Comparison of ENCODE assay signal across 10 mouse cellular contexts in genomic region chr7:65870928-65871580, GRCm38 (mm10). TPM values are rescaled to one million over a fixed set of nuclear protein-coding genes. Genes with fewer than 3 reads are reported as not detected.
A peak's percentile ranks its signal among the peaks of the same experiment; 100 is the strongest.
DNase-seq lines count a peak whose midpoint lies in the region; ATAC-seq and TF ChIP-seq lines count a peak whose summit lies in the region.
"Had no signal": no experiment of that assay in that cellular context is flagged by ENCODE, and none has a peak within 500 bp of the region (broad histone marks: within the 10 kb centered on the region; RNA-seq: fewer than 3 reads in every experiment).

No protein-coding gene starts in this region.

- no peak overlapping the region for H3K27ac ChIP-seq in heart, embryonic 13.5 days (replicated peaks)
- H3K27ac ChIP-seq in forebrain, embryonic 15.5 days (replicated peaks), result no peak overlapping the region
- peak overlapping the region; percentile 75 for H3K27ac ChIP-seq in left cerebral cortex, adult 2 months
- H3K27ac ChIP-seq: heart, embryonic 15.5 days; liver, embryonic 13.5 days had no signal

- H3K4me1 ChIP-seq in heart, embryonic 13.5 days, result peaks cover 42% of the 10 kb centered on the region
- H3K4me1 ChIP-seq in forebrain, embryonic 15.5 days, result peaks cover 9% of the 10 kb centered on the region

- H3K9me3 ChIP-seq in heart, embryonic 13.5 days, result no peaks in the 10 kb centered on the region
- H3K9me3 ChIP-seq in forebrain, embryonic 15.5 days, result no peaks in the 10 kb centered on the region
- H3K9me3 ChIP-seq: heart, embryonic 15.5 days; liver, embryonic 13.5 days had no signal

- no peak for ATAC-seq in heart, embryonic 13.5 days (ENCODE audit: extremely low read depth, insufficient number of reproducible peaks, low FRiP score, low TSS enrichment)
- ATAC-seq in forebrain, embryonic 15.5 days (replicated peaks), result peak; percentile 71

- peaks cover 63% of the 10 kb centered on the region for H3K27me3 ChIP-seq in heart, embryonic 13.5 days (replicated peaks)
- no peaks in the 10 kb centered on the region for H3K27me3 ChIP-seq in forebrain, embryonic 15.5 days
- H3K27me3 ChIP-seq: liver, embryonic 13.5 days had no signal

- H3K4me3 ChIP-seq in heart, embryonic 13.5 days, result no peak overlapping the region
- H3K4me3 ChIP-seq in forebrain, embryonic 15.5 days, result no peak overlapping the region
- no peak overlapping the region for H3K4me3 ChIP-seq in left cerebral cortex, adult 2 months
- H3K4me3 ChIP-seq: heart, embryonic 15.5 days; liver, embryonic 13.5 days had no signal

- no peak overlapping the region for H3K4me2 ChIP-seq in heart, embryonic 13.5 days
- H3K4me2 ChIP-seq in forebrain, embryonic 15.5 days (replicated peaks), result no peak overlapping the region
- H3K4me2 ChIP-seq: heart, embryonic 15.5 days; liver, embryonic 13.5 days had no signal

- no peaks in the 10 kb centered on the region for H3K36me3 ChIP-seq in heart, embryonic 13.5 days
- no peaks in the 10 kb centered on the region for H3K36me3 ChIP-seq in forebrain, embryonic 15.5 days
- H3K36me3 ChIP-seq: heart, embryonic 15.5 days; liver, embryonic 13.5 days had no signal

- intact Hi-C loops in left cerebral cortex, adult 2 months (cut with DNase I), result no loop called here
- intact Hi-C loops in heart, postnatal 36 days (cut with DNase I), result no loop called here

- 69% methylated on average over 10 of the region's 10 CpGs for WGBS in heart, embryonic 13.5 days
- 8% methylated on average over 10 of the region's 10 CpGs for WGBS in forebrain, embryonic 15.5 days

- no peak for DNase-seq in heart, adult 9 months (ENCODE audit: low spot score in 2 of 2)
- DNase-seq in left cerebral cortex, adult 2 months (ENCODE audit: extremely low spot score in 1 of 2, low spot score in 2 of 2), result peak in 1 of 2 experiments; percentile 47
- DNase-seq in retina, postnatal 1 day, result peak; percentile 91
- DNase-seq in spleen, adult 12 weeks (ENCODE audit: low spot score), result no peak
- DNase-seq in heart, postnatal 36 days, result no peak
- DNase-seq in kidney, adult 8-10 months, result no peak
- DNase-seq: liver, embryonic 13.5 days had no signal

- TF ChIP-seq CTCF in left cerebral cortex, adult 2 months (IDR thresholded peaks at IDR 0.05), result peak; percentile 30

- H3K9ac ChIP-seq in heart, embryonic 13.5 days, result peak overlapping the region; percentile 21; the same call in 1 of the 2 replicates
- no peak overlapping the region for H3K9ac ChIP-seq in forebrain, embryonic 15.5 days (replicated peaks)
- H3K9ac ChIP-seq: heart, embryonic 15.5 days; liver, embryonic 13.5 days had no signal

RNA-seq across cellular contexts. Expression of gene Pcsk6, which starts 9.5 kb away (rescaled TPM):
- polyA plus RNA-seq in heart, embryonic 13.5 days (2015; fragmentation: Nextera tagmentation; extraction: Ambion mirVana), result 1.5 and 1.7 TPM in 2 replicates
- 0.71 and 1.0 TPM in 2 replicates for polyA plus RNA-seq in forebrain, embryonic 15.5 days (2015; fragmentation: Nextera tagmentation; extraction: Ambion mirVana)
- total RNA-seq in left cerebral cortex, adult 2 months (2021), result 1 to 10 TPM; 8.5 to 9.5 TPM
- total RNA-seq in heart, postnatal 36 days (2021), result 10 to 100 TPM; 49.3 to 53.8 TPM

Comparison
In these comparisons a context has a peak if more than half of its experiments do, and no peak if none do; other contexts are left out.
1. RNA of gene Pcsk6, which starts 9.5 kb away (total RNA-seq): 49.3 to 53.8 TPM in heart, postnatal 36 days; 8.5 to 9.5 TPM in left cerebral cortex, adult 2 months; every median in the first group is over 4 times any median in the second.